Mouse (Mus musculus) megakaryocyte, embryonic 14.5 days (primary cell): ENCODE measurements around the gene Poglut1.

ENCODE experiments used
- FLI1 ChIP-seq: IDR thresholded peaks from 2 replicates; pipeline ENCODE4 v1.6.1; 2012; ENCODE audit warnings: low read length, inconsistent platforms, mixed read lengths
- GATA1 ChIP-seq: IDR thresholded peaks from 3 replicates; pipeline ENCODE4 v1.6.1; 2012; ENCODE audit warnings: mixed read lengths, low read length, inconsistent platforms, borderline replicate concordance

DNA sequence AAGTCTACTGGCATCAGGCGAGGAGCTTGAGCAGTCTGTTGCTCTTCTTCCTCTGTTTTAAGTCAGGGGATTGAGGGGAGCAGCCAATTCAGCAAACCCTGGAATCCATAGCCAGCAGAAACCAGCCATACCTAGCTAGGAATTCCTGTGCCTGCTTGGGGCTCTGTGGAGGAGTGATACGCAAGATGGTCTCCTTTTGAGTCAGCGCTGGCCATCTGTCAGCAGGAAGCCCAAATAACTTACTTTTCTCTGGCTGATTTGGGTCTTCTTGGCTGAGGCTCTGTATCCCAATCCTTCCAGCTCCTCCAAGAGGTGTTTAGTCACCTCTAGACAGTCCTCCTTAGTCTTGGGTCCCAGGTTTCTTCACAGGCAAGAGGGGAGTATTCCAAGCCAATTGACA is 5.9 kb upstream of the Poglut1 start:
- TF ChIP-seq GATA1 (no peak), FLI1 (no peak)
